Mouse (Mus musculus) megakaryocyte, embryonic 14.5 days (primary cell): ENCODE measurements around the gene Prdx1.

ENCODE experiments used
- FLI1 ChIP-seq: IDR thresholded peaks from 2 replicates; pipeline ENCODE4 v1.6.1; 2012; ENCODE audit warnings: low read length, inconsistent platforms, mixed read lengths
- GATA1 ChIP-seq: IDR thresholded peaks from 3 replicates; pipeline ENCODE4 v1.6.1; 2012; ENCODE audit warnings: mixed read lengths, low read length, inconsistent platforms, borderline replicate concordance

DNA sequence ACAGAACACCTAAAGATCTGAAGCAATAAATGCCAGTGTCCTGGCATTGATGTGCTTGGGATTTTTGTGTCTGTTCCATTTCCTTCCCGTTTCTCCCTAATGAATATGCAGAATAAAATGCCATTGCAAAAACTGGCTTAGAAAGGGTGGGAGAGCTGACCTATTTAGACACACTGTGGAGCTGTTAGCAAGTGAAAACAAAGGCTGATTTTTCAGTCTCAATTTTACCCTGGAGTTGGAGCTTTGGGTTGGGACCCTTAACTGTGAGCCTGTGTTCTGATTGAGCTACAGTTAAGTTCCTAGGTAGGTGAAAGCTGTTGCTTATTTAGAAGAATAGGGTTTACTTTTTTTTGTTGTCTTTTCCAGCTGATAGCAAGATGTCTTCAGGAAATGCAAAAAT is 1.7 kb downstream of the Prdx1 start:
- TF ChIP-seq GATA1 (no peak), FLI1 (no peak)
